Mouse (Mus musculus) cortical plate, adult 2 months (tissue): ENCODE data around the gene Palm.

Source experiments
- CTCF ChIP-seq: fragments of 200-500 bp; IDR thresholded peaks from 2 replicates; pipeline ENCODE4 v1.5.1; 2011; ENCODE audit warnings: mild to moderate bottlenecking, control low read depth, low read length; ENCODE audit not compliant: insufficient read depth; ENCODE audit errors: extremely low read depth
- POLR2A ChIP-seq: fragments of 200-500 bp; IDR thresholded peaks from 2 replicates; pipeline ENCODE4 v1.6.1; 2011; ENCODE audit warnings: mild to moderate bottlenecking, low read length, control low read depth; ENCODE audit not compliant: insufficient read depth; ENCODE audit errors: extremely low read depth

DNA sequence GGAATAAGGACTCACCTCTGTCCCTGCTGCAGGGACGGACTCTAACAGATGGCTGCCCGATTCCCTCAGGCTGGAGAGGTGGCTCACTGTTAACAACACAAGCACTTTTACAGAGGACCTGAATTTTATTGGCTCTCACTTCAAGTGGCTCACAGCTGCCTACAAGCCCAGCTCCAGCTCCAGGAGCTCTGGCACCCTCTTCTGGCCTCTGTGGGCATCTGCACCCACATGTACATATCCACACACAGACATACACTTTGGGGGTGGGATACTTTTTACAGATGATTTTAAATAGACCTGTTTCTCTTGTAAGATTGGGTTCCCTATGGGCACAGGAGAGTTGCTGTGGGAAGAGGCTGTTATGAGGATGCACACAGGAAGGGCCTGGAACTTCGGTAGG, 21.1 kb upstream of the Palm start:
- TF ChIP-seq POLR2A (no peak), CTCF (no peak)
